ENCODE assay signal across 8 mouse cellular contexts in the genomic region with DNA sequence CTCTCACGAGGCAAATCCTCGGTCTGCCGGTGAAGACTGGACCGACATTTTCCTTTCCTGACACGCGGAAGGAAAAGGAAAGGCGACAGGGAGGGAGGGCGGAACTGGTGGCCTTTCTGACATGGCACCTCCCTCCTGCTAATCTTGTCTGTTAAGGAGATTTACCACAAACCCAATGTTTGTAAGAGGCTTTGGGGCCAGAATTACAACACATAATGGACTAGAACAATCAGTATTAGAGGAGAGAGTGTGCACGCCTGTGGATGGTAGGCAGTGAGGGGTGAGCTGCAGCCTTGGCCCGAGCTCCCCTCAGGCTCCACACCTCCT. TPM values are rescaled to one million over a fixed set of nuclear protein-coding genes. Genes with fewer than 3 reads are reported as not detected.
DNase-seq lines count a peak whose midpoint lies in the region; ATAC-seq lines count a peak whose summit lies in the region.

No protein-coding gene starts in this region.

- H3K9ac ChIP-seq in kidney, embryonic 16.5 days (replicated peaks; ENCODE audit: low read length) = no peak overlapping the region
- no peak overlapping the region for H3K9ac ChIP-seq in embryonic facial prominence, embryonic 15.5 days
- no peak overlapping the region for H3K9ac ChIP-seq in limb, embryonic 11.5 days (ENCODE audit: low read length)
- peak overlapping the region; percentile 82 for H3K9ac ChIP-seq in neural tube, embryonic 13.5 days

- DNase-seq in kidney, adult 9 months = no peak
- no peak for DNase-seq in limb, embryonic 11.5 days (ENCODE audit: low spot score)
- no peak for DNase-seq in layer of hippocampus, adult 11-12 months (ENCODE audit: low spot score)
- DNase-seq in cerebellum, postnatal 25 days = no peak

- H3K36me3 ChIP-seq in kidney, embryonic 16.5 days (ENCODE audit: insufficient read depth, low read length) = no peaks in the 10 kb centered on the region
- no peaks in the 10 kb centered on the region for H3K36me3 ChIP-seq in embryonic facial prominence, embryonic 15.5 days
- no peaks in the 10 kb centered on the region for H3K36me3 ChIP-seq in limb, embryonic 11.5 days (ENCODE audit: control insufficient read depth, insufficient read depth, low read length)
- H3K36me3 ChIP-seq in neural tube, embryonic 13.5 days = no peaks in the 10 kb centered on the region

- 3% methylated on average over 10 of the region's 10 CpGs for WGBS in kidney, embryonic 16.5 days
- 6% methylated on average over 10 of the region's 10 CpGs for WGBS in embryonic facial prominence, embryonic 15.5 days
- 8% methylated on average over 10 of the region's 10 CpGs for WGBS in limb, embryonic 11.5 days
- whole genome bisulfite sequencing in neural tube, embryonic 13.5 days = 6% methylated on average over 10 of the region's 10 CpGs

- H3K4me2 ChIP-seq in kidney, embryonic 16.5 days (replicated peaks; ENCODE audit: low read depth, low read length) = peak overlapping the region; percentile 99
- peak overlapping the region; percentile 99 for H3K4me2 ChIP-seq in embryonic facial prominence, embryonic 15.5 days (replicated peaks)
- peak overlapping the region; percentile 94 for H3K4me2 ChIP-seq in limb, embryonic 11.5 days (ENCODE audit: low read depth, severe bottlenecking)
- peak overlapping the region; percentile 90 for H3K4me2 ChIP-seq in neural tube, embryonic 13.5 days

- no peak overlapping the region for H3K27ac ChIP-seq in kidney, embryonic 16.5 days (ENCODE audit: low read length)
- H3K27ac ChIP-seq in embryonic facial prominence, embryonic 15.5 days (replicated peaks) = no peak overlapping the region
- H3K27ac ChIP-seq in limb, embryonic 11.5 days (replicated peaks; ENCODE audit: low read depth, low read length) = no peak overlapping the region
- peak overlapping the region; percentile 95 for H3K27ac ChIP-seq in neural tube, embryonic 13.5 days (replicated peaks)

- H3K9me3 ChIP-seq in kidney, embryonic 16.5 days (ENCODE audit: low read length) = no peaks in the 10 kb centered on the region
- H3K9me3 ChIP-seq in embryonic facial prominence, embryonic 15.5 days (replicated peaks) = no peaks in the 10 kb centered on the region
- no peaks in the 10 kb centered on the region for H3K9me3 ChIP-seq in limb, embryonic 11.5 days (ENCODE audit: control insufficient read depth, low read length)
- H3K9me3 ChIP-seq in neural tube, embryonic 13.5 days = no peaks in the 10 kb centered on the region

- H3K4me3 ChIP-seq in kidney, embryonic 16.5 days (ENCODE audit: low read length) = peak overlapping the region; percentile 55
- H3K4me3 ChIP-seq in embryonic facial prominence, embryonic 15.5 days (replicated peaks) = peak overlapping the region; percentile 55
- peak overlapping the region; percentile 33 for H3K4me3 ChIP-seq in limb, embryonic 11.5 days (ENCODE audit: low read depth, low read length)
- peak overlapping the region; percentile 78 for H3K4me3 ChIP-seq in neural tube, embryonic 13.5 days

- no peak for ATAC-seq in kidney, embryonic 16.5 days (ENCODE audit: low FRiP score, low TSS enrichment)
- no peak for ATAC-seq in embryonic facial prominence, embryonic 15.5 days (ENCODE audit: insufficient number of reproducible peaks, low FRiP score, low TSS enrichment, low read depth)
- ATAC-seq in limb, embryonic 11.5 days (ENCODE audit: insufficient number of reproducible peaks, low FRiP score, low TSS enrichment, low read depth) = no peak
- peak; percentile 21; the same call in 1 of the 2 replicates for ATAC-seq in neural tube, embryonic 13.5 days (ENCODE audit: low read depth)
- ATAC-seq in erythroblast, adult 5-6 weeks (replicated peaks; ENCODE audit: low FRiP score, poor library complexity, severe bottlenecking) = no peak

- peaks cover 8% of the 10 kb centered on the region for H3K4me1 ChIP-seq in kidney, embryonic 16.5 days (ENCODE audit: insufficient read depth, low read length)
- peaks cover 10% of the 10 kb centered on the region for H3K4me1 ChIP-seq in embryonic facial prominence, embryonic 15.5 days
- peaks cover 2% of the 10 kb centered on the region; the same call in 1 of the 2 replicates for H3K4me1 ChIP-seq in limb, embryonic 11.5 days (ENCODE audit: control insufficient read depth, insufficient read depth, low read length)
- H3K4me1 ChIP-seq in neural tube, embryonic 13.5 days (replicated peaks) = peaks cover 27% of the 10 kb centered on the region; the same call in 1 of the 2 replicates

- peaks cover 10% of the 10 kb centered on the region for H3K27me3 ChIP-seq in kidney, embryonic 16.5 days (ENCODE audit: insufficient read depth, low read length)
- H3K27me3 ChIP-seq in embryonic facial prominence, embryonic 15.5 days = peaks cover 19% of the 10 kb centered on the region
- H3K27me3 ChIP-seq in limb, embryonic 11.5 days (ENCODE audit: control insufficient read depth, insufficient read depth, low read length) = peaks cover 10% of the 10 kb centered on the region; the same call in 1 of the 2 replicates
- peaks cover 13% of the 10 kb centered on the region for H3K27me3 ChIP-seq in neural tube, embryonic 13.5 days

RNA-seq across cellular contexts. Expression of a gene that starts 0.8 kb away (rescaled TPM):
- 0.15 TPM in 1 of 2 replicates, not detected in the other for polyA plus RNA-seq in kidney, embryonic 16.5 days (2015; fragmentation: Nextera tagmentation; extraction: Ambion mirVana)
- polyA plus RNA-seq in embryonic facial prominence, embryonic 15.5 days (2015; fragmentation: Nextera tagmentation; extraction: Ambion mirVana) = 0.12 and 0.13 TPM in 2 replicates
- polyA plus RNA-seq in limb, embryonic 11.5 days (2014; fragmentation: Nextera tagmentation; extraction: Ambion mirVana) = 0.11 TPM in 1 of 2 replicates, not detected in the other
- 8.1 and 10.6 TPM in 2 replicates for polyA plus RNA-seq in neural tube, embryonic 13.5 days (2015; fragmentation: Nextera tagmentation; extraction: Ambion mirVana)
- total RNA-seq in erythroblast, adult 5-6 weeks (2015; ENCODE audit: low replicate concordance) = not detected in 2 replicates
- total RNA-seq in erythroblast, adult 5-6 weeks (2017; ENCODE audit: low replicate concordance) = not detected in 2 replicates
